Mouse (Mus musculus) MEL (cell line): ENCODE results near the gene Sgms1.

Experiments used
- CHD2 ChIP-seq: IDR thresholded peaks from 2 replicates; pipeline ENCODE4 v1.6.1; 2011; ENCODE audit warnings: low read length, improper control_type of control experiment
- CTCF ChIP-seq, 3 experiments: IDR thresholded peaks in 2 of 3; conservative IDR thresholded peaks in 1 of 3; 2 replicates each; pipeline ENCODE4 v1.5.1; 2011 to 2012; ENCODE audit warnings: low read length in 3 of 3, low read depth in 2 of 3, mild to moderate bottlenecking in 2 of 3, improper control_type of control experiment in 1 of 3, inconsistent platforms in 1 of 3, mixed read lengths in 1 of 3, moderate library complexity in 1 of 3; ENCODE audit not compliant: control insufficient read depth in 1 of 3, insufficient read depth in 1 of 3, poor library complexity in 1 of 3, severe bottlenecking in 1 of 3
- EP300 ChIP-seq, 2 experiments: IDR thresholded peaks; 2 replicates each; pipeline ENCODE4 v1.6.1; 2011; ENCODE audit warnings: improper control_type of control experiment in 2 of 2, low read length in 2 of 2, low read depth in 1 of 2, mild to moderate bottlenecking in 1 of 2
- HCFC1 ChIP-seq: IDR thresholded peaks from 2 replicates; pipeline ENCODE4 v1.6.1; 2012; ENCODE audit warnings: low read depth, mild to moderate bottlenecking, inconsistent platforms, low read length, improper control_type of control experiment, moderate library complexity
- MAX ChIP-seq: IDR thresholded peaks from 2 replicates; pipeline ENCODE4 v1.6.1; 2011; ENCODE audit warnings: low read length, improper control_type of control experiment
- NELFE ChIP-seq: IDR thresholded peaks from 2 replicates; pipeline ENCODE4 v1.6.1; 2011; ENCODE audit warnings: low read depth, low read length, improper control_type of control experiment
- POLR2A ChIP-seq, 2 experiments: IDR thresholded peaks; 2 replicates each; pipeline ENCODE4 v1.6.1; 2011 to 2012; ENCODE audit warnings: low read length in 2 of 2, mild to moderate bottlenecking in 2 of 2, control low read depth in 1 of 2, improper control_type of control experiment in 1 of 2, low read depth in 1 of 2, moderate library complexity in 1 of 2; ENCODE audit not compliant: control insufficient read depth in 1 of 2, insufficient read depth in 1 of 2, poor library complexity in 1 of 2
- RAD21 ChIP-seq: IDR thresholded peaks from 2 replicates; pipeline ENCODE4 v1.6.1; 2011; ENCODE audit warnings: mild to moderate bottlenecking, low read depth, low read length, improper control_type of control experiment
- RCOR1 ChIP-seq: IDR thresholded peaks from 2 replicates; pipeline ENCODE4 v1.6.1; 2012; ENCODE audit warnings: low read depth, mild to moderate bottlenecking, inconsistent platforms, low read length, improper control_type of control experiment
- TBP ChIP-seq: IDR thresholded peaks from 2 replicates; pipeline ENCODE4 v1.8.0; 2011; ENCODE audit warnings: low read depth, low read length, improper control_type of control experiment
- USF2 ChIP-seq, 2 experiments: IDR thresholded peaks; 2 replicates each; pipeline ENCODE4 v1.6.1; 2011 to 2012; ENCODE audit warnings: improper control_type of control experiment in 2 of 2, low read length in 2 of 2, borderline replicate concordance in 1 of 2, inconsistent platforms in 1 of 2, low read depth in 1 of 2, mild to moderate bottlenecking in 1 of 2; ENCODE audit not compliant: insufficient read depth in 1 of 2
- ZKSCAN1 ChIP-seq: IDR thresholded peaks from 2 replicates; pipeline ENCODE4 v1.6.1; 2012; ENCODE audit warnings: low read depth, mild to moderate bottlenecking, inconsistent platforms, low read length, improper control_type of control experiment, moderate library complexity

GRCm38 (mm10) chr19:32342436-32342835 lies 47.1 kb downstream of the Sgms1 start:
- TF ChIP-seq CTCF (IDR thresholded peaks at IDR 0.05 in 2 of 3, conservative IDR thresholded peaks at IDR 0.05 in 1 of 3; ENCODE audit: control insufficient read depth in 1 of 3, insufficient read depth in 1 of 3, low read depth in 2 of 3, low read length in 3 of 3, poor library complexity in 1 of 3, severe bottlenecking in 1 of 3) (no peak), MAX (no peak), USF2 (IDR thresholded peaks at IDR 0.05; ENCODE audit: borderline replicate concordance in 1 of 2, insufficient read depth in 1 of 2, low read depth in 1 of 2, low read length in 2 of 2) (no peak), RAD21 (no peak), RCOR1 (no peak), POLR2A (IDR thresholded peaks at IDR 0.05; ENCODE audit: control insufficient read depth in 1 of 2, insufficient read depth in 1 of 2, low read depth in 1 of 2, low read length in 2 of 2, poor library complexity in 1 of 2) (no peak), NELFE (no peak), CHD2 (no peak), HCFC1 (no peak), EP300 (IDR thresholded peaks at IDR 0.05; ENCODE audit: low read depth in 1 of 2, low read length in 2 of 2) (no peak), TBP (no peak), ZKSCAN1 (no peak)
